Mouse (Mus musculus) C2C12 (cell line): ENCODE results near the gene Egfr.

ENCODE experiments used
- CTCF ChIP-seq: IDR thresholded peaks from one replicate; pipeline ENCODE4 v1.5.1; 2011; ENCODE audit not compliant: control insufficient read depth, insufficient read depth, insufficient read length
- MAX ChIP-seq: IDR thresholded peaks from one replicate; pipeline ENCODE4 v1.6.1; 2011; ENCODE audit warnings: mild to moderate bottlenecking, control low read depth
- MYOD1 ChIP-seq: IDR thresholded peaks from one replicate; pipeline ENCODE4 v1.6.1; 2011; ENCODE audit warnings: low read depth; ENCODE audit not compliant: control insufficient read depth, insufficient read length
- MYOG ChIP-seq: IDR thresholded peaks from one replicate; pipeline ENCODE4 v1.6.1; 2011; ENCODE audit not compliant: control insufficient read depth, insufficient read length; ENCODE audit errors: extremely low read depth
- USF1 ChIP-seq: IDR thresholded peaks from one replicate; pipeline ENCODE4 v1.6.1; 2011; ENCODE audit warnings: low read depth, mild to moderate bottlenecking, control low read depth, moderate library complexity

DNA sequence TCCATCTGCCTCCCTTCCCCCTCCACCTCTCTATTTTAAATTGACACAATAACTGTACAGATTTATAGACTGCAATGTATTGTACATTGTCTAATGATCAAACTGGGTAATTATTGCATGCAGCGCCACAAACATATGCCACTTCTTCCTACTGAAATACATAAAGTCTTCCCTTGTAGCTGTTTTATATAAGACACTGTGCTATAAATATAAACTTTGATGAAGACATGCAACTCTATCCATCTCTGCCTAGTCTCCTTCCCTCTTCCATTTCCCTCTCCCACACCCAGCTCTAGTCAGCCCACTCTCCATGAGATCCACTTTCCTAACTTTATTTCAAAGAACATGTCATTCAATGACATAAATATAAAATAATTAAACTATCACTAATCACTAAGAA is 67.4 kb downstream of the Egfr start:
- no peak for TF ChIP-seq MAX
- TF ChIP-seq CTCF, result no peak
- TF ChIP-seq USF1, result no peak
- no peak for TF ChIP-seq MYOG
- TF ChIP-seq MYOD1, result no peak
